Comparison of ENCODE assay signal across 17 mouse cellular contexts in genomic region chr16:6062495-6062894, GRCm38 (mm10).
"Had no signal": no experiment of that assay in that cellular context is flagged by ENCODE, and none has a peak within 500 bp of the region (broad histone marks: within the 10 kb centered on the region; RNA-seq: fewer than 3 reads in every experiment).

No protein-coding gene starts in this region.

- H3K4me2 ChIP-seq: lung, embryonic 15.5 days; midbrain, embryonic 11.5 days; midbrain, embryonic 13.5 days; midbrain, embryonic 15.5 days; neural tube, embryonic 12.5 days; stomach, embryonic 15.5 days had no signal

- H3K9me3 ChIP-seq: lung, embryonic 15.5 days; midbrain, embryonic 13.5 days; midbrain, embryonic 15.5 days; neural tube, embryonic 12.5 days; stomach, embryonic 15.5 days had no signal

- H3K9ac ChIP-seq: lung, embryonic 15.5 days; midbrain, embryonic 13.5 days; midbrain, embryonic 15.5 days; neural tube, embryonic 12.5 days; stomach, embryonic 15.5 days had no signal

- H3K27me3 ChIP-seq: lung, embryonic 15.5 days; midbrain, embryonic 13.5 days; midbrain, embryonic 15.5 days; neural tube, embryonic 12.5 days; stomach, embryonic 15.5 days had no signal

- H3K36me3 ChIP-seq: lung, embryonic 15.5 days; midbrain, embryonic 13.5 days; midbrain, embryonic 15.5 days; neural tube, embryonic 12.5 days; stomach, embryonic 15.5 days had no signal

- H3K27ac ChIP-seq: lung, embryonic 15.5 days; macrophage; midbrain, embryonic 13.5 days; midbrain, embryonic 15.5 days; neural tube, embryonic 12.5 days; stomach, embryonic 15.5 days; stomach, postnatal 0 days had no signal

- H3K4me1 ChIP-seq: lung, embryonic 15.5 days; midbrain, embryonic 13.5 days; midbrain, embryonic 15.5 days; neural tube, embryonic 12.5 days; stomach, embryonic 15.5 days had no signal

- DNase-seq: lung, adult 2 months; lung, postnatal 14 days; lung, postnatal 36 days; right cerebral cortex, postnatal 14 days; thymus, adult 2 months; thymus, postnatal 25 days; thymus, postnatal 4 days had no signal

- ATAC-seq: lung, postnatal 0 days; midbrain, embryonic 13.5 days; midbrain, embryonic 15.5 days had no signal

- H3K4me3 ChIP-seq: lung, embryonic 15.5 days; megakaryocyte, embryonic 14.5 days; midbrain, embryonic 13.5 days; midbrain, embryonic 15.5 days; neural tube, embryonic 12.5 days; stomach, embryonic 15.5 days had no signal
